Mouse (Mus musculus): ENCODE data around the gene Tfpi.

DNA sequence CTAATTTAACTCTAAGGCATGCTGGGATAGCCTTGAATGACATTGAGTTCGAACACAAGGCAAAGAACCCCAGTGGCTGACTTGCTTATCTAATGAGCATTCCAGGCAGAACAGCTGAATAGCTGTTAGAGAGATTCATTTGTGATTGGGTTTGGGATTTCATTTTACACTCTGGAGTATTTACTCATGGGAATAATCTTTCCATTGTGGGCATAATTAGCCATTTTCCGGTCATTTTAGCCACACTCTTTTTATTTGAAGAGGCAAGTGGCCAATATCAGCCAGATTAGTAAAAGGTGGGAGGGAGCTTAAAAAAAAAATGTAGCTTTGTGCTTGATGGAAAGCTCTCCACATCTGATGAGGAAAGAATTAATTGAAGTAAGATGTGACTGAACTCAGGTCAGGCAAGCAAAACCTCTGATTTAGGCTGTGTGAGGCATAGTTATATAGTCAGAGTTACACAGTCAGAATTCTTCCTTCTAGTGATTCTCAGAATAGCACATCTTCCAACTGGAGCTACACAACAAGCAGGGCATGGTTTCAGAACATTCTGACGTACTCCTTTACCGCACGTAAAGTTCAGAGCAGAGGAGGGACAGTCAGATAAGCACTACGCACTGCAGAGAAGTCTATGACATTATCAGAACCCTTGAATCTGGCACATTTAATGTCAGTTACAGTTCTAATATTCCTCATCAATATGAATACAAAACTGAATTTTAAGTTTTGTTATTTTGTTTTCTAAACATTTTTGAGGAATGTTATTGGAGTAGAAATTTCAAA is 91.5 kb downstream of the Tfpi start:
- no peak for TF ChIP-seq CTCF (IDR thresholded peaks at IDR 0.05)
- no peak for TF ChIP-seq EP300 (IDR thresholded peaks at IDR 0.05)

Measured in lung, postnatal 0 days (tissue).